Mouse (Mus musculus): ENCODE measurements around the gene Zfp354b. TPM values are rescaled to one million over a fixed set of nuclear protein-coding genes. Genes with fewer than 3 reads are reported as not detected.

Gene Zfp354b
- polyA plus RNA-seq (2016; fragmentation: Nextera tagmentation; extraction: Ambion mirVana), result 0.75 and 0.96 TPM in 2 replicates

- peaks cover 20% of the 10 kb centered on the region for H3K27me3 ChIP-seq (ENCODE audit: low read depth, poor library complexity, severe bottlenecking)
- H3K36me3 ChIP-seq, result no peaks in the 10 kb centered on the region
- peak within 1 kb of the TSS; percentile 83 for H3K27ac ChIP-seq
- peak; percentile 87 for DNase-seq (ENCODE audit: low spot score)
- under 1% methylated on average over 18 of the region's 18 CpGs for WGBS
- no peaks in the 10 kb centered on the region for H3K9me3 ChIP-seq (replicated peaks)
- peaks cover 12% of the 10 kb centered on the region for H3K4me1 ChIP-seq
- H3K4me3 ChIP-seq, result peak within 1 kb of the TSS; percentile 80
Measured at GRCm38 (mm10) chr11:50931451-50931866, at the start of gene Zfp354b. TSS of gene Zfp354b (minus strand) at chr11:50931633.

- no peaks in the 10 kb centered on the region for H3K4me1 ChIP-seq
- WGBS, result 68% methylated on average over 4 of the region's 4 CpGs
Measured at GRCm38 (mm10) chr11:50977216-50977615, 45.8 kb upstream of the Zfp354b start.

GRCm38 (mm10) chr11:50966230-50966629, 34.8 kb upstream of the Zfp354b start, which contains the start of gene Olfr1378:
TSS of gene Olfr1378 (plus strand) at chr11:50966530.
- no peaks in the 10 kb centered on the region for H3K4me1 ChIP-seq
- no peak within 1 kb of the TSS for H3K4me3 ChIP-seq
- no peaks in the 10 kb centered on the region for H3K36me3 ChIP-seq
- H3K9me3 ChIP-seq (replicated peaks), result no peaks in the 10 kb centered on the region
- WGBS, result 92% methylated on average over 11 of the region's 11 CpGs
- H3K27me3 ChIP-seq (ENCODE audit: low read depth, poor library complexity, severe bottlenecking), result no peaks in the 10 kb centered on the region
- DNase-seq (ENCODE audit: low spot score), result no peak
- no peak within 1 kb of the TSS for H3K27ac ChIP-seq

More at GRCm38 (mm10) chr11:50977216-50977615, 45.8 kb upstream of the Zfp354b start:
- no peak overlapping the region for H3K4me3 ChIP-seq
- H3K27ac ChIP-seq, result no peak overlapping the region
- H3K9me3 ChIP-seq (replicated peaks), result no peaks in the 10 kb centered on the region
- H3K36me3 ChIP-seq, result no peaks in the 10 kb centered on the region
- H3K27me3 ChIP-seq (ENCODE audit: low read depth, poor library complexity, severe bottlenecking), result no peaks in the 10 kb centered on the region
- no peak for DNase-seq (ENCODE audit: low spot score)

GRCm38 (mm10) chr11:50964886-50965285, 33.5 kb upstream of the Zfp354b start:
- Histone ChIP-seq H3K9me3 (replicated peaks) (no peaks in the 10 kb centered on the region), H3K27me3 (ENCODE audit: low read depth, poor library complexity, severe bottlenecking) (no peaks in the 10 kb centered on the region), H3K27ac (no peak overlapping the region), H3K36me3 (no peaks in the 10 kb centered on the region), H3K4me1 (no peaks in the 10 kb centered on the region), H3K4me3 (no peak overlapping the region)
- DNase-seq (ENCODE audit: low spot score), result no peak
- WGBS, result 85% methylated on average over 2 of the region's 2 CpGs

GRCm38 (mm10) chr11:50953665-50954064, 22.2 kb upstream of the Zfp354b start, which contains the start of gene Prop1:
TSS of gene Prop1 (minus strand) at chr11:50953765.
- WGBS, result 69% methylated on average over 6 of the region's 6 CpGs
- DNase-seq (ENCODE audit: low spot score), result no peak
- H3K4me3 ChIP-seq, result no peak within 1 kb of the TSS
- H3K9me3 ChIP-seq (replicated peaks), result no peaks in the 10 kb centered on the region
- peaks cover 13% of the 10 kb centered on the region for H3K4me1 ChIP-seq
- no peaks in the 10 kb centered on the region for H3K36me3 ChIP-seq
- H3K27ac ChIP-seq, result no peak within 1 kb of the TSS
- no peaks in the 10 kb centered on the region for H3K27me3 ChIP-seq (ENCODE audit: low read depth, poor library complexity, severe bottlenecking)

- H3K27ac ChIP-seq, result no peak overlapping the region
- no peak for DNase-seq (ENCODE audit: low spot score)
- no peaks in the 10 kb centered on the region for H3K36me3 ChIP-seq
- 78% methylated on average over 14 of the region's 14 CpGs for WGBS
- peaks cover 13% of the 10 kb centered on the region for H3K4me1 ChIP-seq
- no peak overlapping the region for H3K4me3 ChIP-seq
- H3K27me3 ChIP-seq (ENCODE audit: low read depth, poor library complexity, severe bottlenecking), result no peaks in the 10 kb centered on the region
- no peaks in the 10 kb centered on the region for H3K9me3 ChIP-seq (replicated peaks)
Measured at GRCm38 (mm10) chr11:50952290-50952689, 20.9 kb upstream of the Zfp354b start.

GRCm38 (mm10) chr11:50943506-50943905, 12.1 kb upstream of the Zfp354b start, which contains the start of gene 4933414I15Rik:
TSS of gene 4933414I15Rik (minus strand) at chr11:50943765.
- H3K27me3 ChIP-seq (ENCODE audit: low read depth, poor library complexity, severe bottlenecking), result no peaks in the 10 kb centered on the region
- DNase-seq (ENCODE audit: low spot score), result no peak
- no peak within 1 kb of the TSS for H3K27ac ChIP-seq
- no peaks in the 10 kb centered on the region for H3K9me3 ChIP-seq (replicated peaks)
- H3K36me3 ChIP-seq, result no peaks in the 10 kb centered on the region
- WGBS, result 74% methylated on average over 14 of the region's 14 CpGs
- no peaks in the 10 kb centered on the region for H3K4me1 ChIP-seq
- H3K4me3 ChIP-seq, result no peak within 1 kb of the TSS

- WGBS, result 73% methylated on average over 12 of the region's 12 CpGs
- Histone ChIP-seq H3K4me3 (no peak overlapping the region), H3K9me3 (replicated peaks) (no peaks in the 10 kb centered on the region), H3K36me3 (no peaks in the 10 kb centered on the region), H3K27ac (no peak overlapping the region), H3K27me3 (ENCODE audit: low read depth, poor library complexity, severe bottlenecking) (no peaks in the 10 kb centered on the region), H3K4me1 (no peaks in the 10 kb centered on the region)
- DNase-seq (ENCODE audit: low spot score), result no peak
Measured at GRCm38 (mm10) chr11:50942386-50942785, 11.0 kb upstream of the Zfp354b start.

GRCm38 (mm10) chr11:50939621-50940366, 8.4 kb upstream of the Zfp354b start:
- 36% methylated on average over 14 of the region's 14 CpGs for WGBS
- DNase-seq (ENCODE audit: low spot score), result peak; percentile 63
- Histone ChIP-seq H3K36me3 (no peaks in the 10 kb centered on the region), H3K27ac (no peak overlapping the region), H3K27me3 (ENCODE audit: low read depth, poor library complexity, severe bottlenecking) (no peaks in the 10 kb centered on the region), H3K4me1 (no peaks in the 10 kb centered on the region), H3K9me3 (replicated peaks) (no peaks in the 10 kb centered on the region), H3K4me3 (no peak overlapping the region)

GRCm38 (mm10) chr11:50938435-50938834, 7.0 kb upstream of the Zfp354b start:
- H3K27ac ChIP-seq, result no peak overlapping the region
- H3K9me3 ChIP-seq (replicated peaks), result no peaks in the 10 kb centered on the region
- no peaks in the 10 kb centered on the region for H3K4me1 ChIP-seq
- H3K36me3 ChIP-seq, result no peaks in the 10 kb centered on the region
- H3K4me3 ChIP-seq, result no peak overlapping the region
- 83% methylated on average over 8 of the region's 8 CpGs for WGBS
- no peaks in the 10 kb centered on the region for H3K27me3 ChIP-seq (ENCODE audit: low read depth, poor library complexity, severe bottlenecking)
- DNase-seq (ENCODE audit: low spot score), result no peak

GRCm38 (mm10) chr11:50932040-50932439, 607 bp upstream of the Zfp354b start:
- Histone ChIP-seq H3K36me3 (no peaks in the 10 kb centered on the region), H3K9me3 (replicated peaks) (no peaks in the 10 kb centered on the region), H3K27me3 (ENCODE audit: low read depth, poor library complexity, severe bottlenecking) (peaks cover 20% of the 10 kb centered on the region), H3K4me3 (peak overlapping the region; percentile 80), H3K4me1 (peaks cover 12% of the 10 kb centered on the region), H3K27ac (0 out of 2 replicates have a peak overlapping the region, but pooled peaks have one; percentile 83)
- DNase-seq (ENCODE audit: low spot score), result no peak
- 95% methylated on average over 1 of the region's 1 CpGs for WGBS

- DNase-seq (ENCODE audit: low spot score), result peak; percentile 52
- H3K27ac ChIP-seq, result peak overlapping the region; percentile 83
- WGBS, result 2% methylated on average over 16 of the region's 16 CpGs
Measured at GRCm38 (mm10) chr11:50931021-50931420, 412 bp downstream of the Zfp354b start.

GRCm38 (mm10) chr11:50930469-50931014, 891 bp downstream of the Zfp354b start:
- Histone ChIP-seq H3K9me3 (replicated peaks) (no peaks in the 10 kb centered on the region), H3K4me3 (peak overlapping the region; percentile 80), H3K27me3 (ENCODE audit: low read depth, poor library complexity, severe bottlenecking) (peaks cover 20% of the 10 kb centered on the region), H3K36me3 (no peaks in the 10 kb centered on the region), H3K27ac (peak overlapping the region; percentile 83; the same call in 1 of the 2 replicates), H3K4me1 (peaks cover 12% of the 10 kb centered on the region)
- 31% methylated on average over 14 of the region's 14 CpGs for WGBS
- DNase-seq (ENCODE audit: low spot score), result no peak

More at GRCm38 (mm10) chr11:50931021-50931420, 412 bp downstream of the Zfp354b start:
- Histone ChIP-seq H3K4me3 (peak overlapping the region; percentile 80), H3K9me3 (replicated peaks) (no peaks in the 10 kb centered on the region), H3K27me3 (ENCODE audit: low read depth, poor library complexity, severe bottlenecking) (peaks cover 20% of the 10 kb centered on the region), H3K36me3 (no peaks in the 10 kb centered on the region), H3K4me1 (peaks cover 12% of the 10 kb centered on the region)

Data from limb, embryonic 10.5 days (tissue).